Mouse (Mus musculus) stomach, embryonic 15.5 days (tissue): ENCODE results near the gene Tbc1d20. TPM values are rescaled to one million over a fixed set of nuclear protein-coding genes. Genes with fewer than 3 reads are reported as not detected.
A peak's percentile ranks its signal among the peaks of the same experiment; 100 is the strongest.
"Not testable (repeated sequence)": the region's sequence is repeated elsewhere in the genome, so short reads cannot be mapped to it uniquely, and the experiment has no call there.

Source experiments
- ATAC-seq: fragments of 200-750 bp; cut with Nextera tagmentation; 2 replicates; pipeline ENCODE4 v1.8.0; 2017; ENCODE audit warnings: low read depth, moderate number of reproducible peaks, moderate TSS enrichment; ENCODE audit not compliant: insufficient read depth, low FRiP score
- H3K27ac ChIP-seq: fragments of 300-500 bp; sonication (generic); 2 replicates; pipeline ENCODE4 v1.5.1; 2015; ENCODE audit warnings: mild to moderate bottlenecking, inconsistent platforms
- H3K27me3 ChIP-seq: fragments of 300-500 bp; sonication (generic); replicated peaks from 2 replicates; pipeline ENCODE4 v1.6.1; 2015; ENCODE audit warnings: inconsistent platforms
- H3K36me3 ChIP-seq: fragments of 300-500 bp; sonication (generic); 2 replicates; pipeline ENCODE4 v1.6.1; 2015; ENCODE audit warnings: inconsistent platforms
- H3K4me1 ChIP-seq: fragments of 300-500 bp; sonication (generic); 2 replicates; pipeline ENCODE4 v1.6.1; 2015; ENCODE audit warnings: inconsistent platforms
- H3K4me2 ChIP-seq: fragments of 300-500 bp; sonication (generic); 2 replicates; pipeline ENCODE4 v1.6.1; 2015; ENCODE audit warnings: mild to moderate bottlenecking, inconsistent platforms
- H3K4me3 ChIP-seq: fragments of 300-500 bp; sonication (generic); replicated peaks from 2 replicates; pipeline ENCODE4 v1.5.1; 2015; ENCODE audit warnings: inconsistent platforms
- H3K9ac ChIP-seq: fragments of 300-500 bp; sonication (generic); 2 replicates; pipeline ENCODE4 v1.6.1; 2015; ENCODE audit warnings: inconsistent platforms
- H3K9me3 ChIP-seq: fragments of 300-500 bp; sonication (generic); 2 replicates; pipeline ENCODE4 v1.6.1; 2016; ENCODE audit warnings: inconsistent platforms
- WGBS: fragments of 180-500 bp; shearing (Covaris S2); methylation state at CpG from one replicate; pipeline ENCODE4 v1.1.7; 2015; 5-methylcytosine and 5-hydroxymethylcytosine counted together
- polyA plus RNA-seq: library from polyadenylated mRNA; unstranded; fragments of >200 nt; fragmentation: Nextera tagmentation; extraction: Ambion mirVana; gene quantifications from 2 replicates; pipeline ENCODE4 v1.2.1, GENCODE M21; 2015

Tbc1d20 gene
- polyA plus RNA-seq, result 37.8 and 39.8 TPM in 2 replicates

DNA sequence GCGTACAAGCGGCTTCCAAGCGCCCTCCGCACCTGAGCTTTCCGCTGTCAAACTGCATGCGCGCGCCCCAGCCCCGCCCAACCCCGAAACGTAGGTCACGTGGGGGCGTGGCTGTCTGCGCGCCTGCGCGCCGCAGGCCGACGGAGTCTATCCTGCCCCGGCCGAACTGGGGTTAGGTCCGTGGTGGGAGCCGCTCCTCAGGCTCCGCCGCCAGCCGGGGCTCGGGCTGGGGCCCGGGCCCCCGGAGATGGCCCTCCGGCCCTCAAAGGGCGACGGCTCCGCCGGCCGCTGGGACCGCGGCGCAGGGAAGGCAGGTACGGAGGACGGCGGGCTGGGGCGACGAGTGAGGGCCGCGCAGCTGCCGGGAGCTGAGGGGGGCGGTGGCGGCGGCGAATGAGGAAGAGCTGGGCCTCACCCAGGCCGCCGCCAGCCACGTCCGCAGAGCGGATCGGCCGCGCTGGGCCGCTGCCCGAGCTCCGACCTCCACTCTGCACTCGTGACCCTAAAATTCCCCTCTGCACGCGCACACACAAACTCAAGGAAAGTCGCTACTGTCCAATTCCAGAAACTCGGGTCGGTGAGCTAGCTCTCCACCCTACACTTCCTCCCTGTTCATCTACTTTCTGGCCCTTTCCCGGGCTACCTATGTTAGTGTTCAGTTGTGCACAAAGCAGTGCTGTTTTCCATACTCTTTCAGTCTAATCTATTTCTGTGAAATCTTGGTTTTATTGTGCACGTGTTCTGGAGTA lies at the start of gene Tbc1d20:
TSS of gene Tbc1d20 (plus strand) at position 102 of the 749 bp plus-strand sequence.
- peak within 1 kb of the TSS; percentile 89 for H3K27ac ChIP-seq
- peak; percentile 98 for ATAC-seq
- H3K36me3 ChIP-seq, result no peaks in the 10 kb centered on the region
- H3K27me3 ChIP-seq, result no peaks in the 10 kb centered on the region
- H3K4me1 ChIP-seq, result 0 out of 2 replicates have a peak, but pooled peaks cover 13% of the 10 kb centered on the region
- H3K4me3 ChIP-seq, result peak within 1 kb of the TSS; percentile 91
- peak within 1 kb of the TSS; percentile 74 for H3K4me2 ChIP-seq
- H3K9me3 ChIP-seq, result no peaks in the 10 kb centered on the region
- WGBS, result under 1% methylated on average over 61 of the region's 70 CpGs
- peak within 1 kb of the TSS; percentile 97 for H3K9ac ChIP-seq

DNA sequence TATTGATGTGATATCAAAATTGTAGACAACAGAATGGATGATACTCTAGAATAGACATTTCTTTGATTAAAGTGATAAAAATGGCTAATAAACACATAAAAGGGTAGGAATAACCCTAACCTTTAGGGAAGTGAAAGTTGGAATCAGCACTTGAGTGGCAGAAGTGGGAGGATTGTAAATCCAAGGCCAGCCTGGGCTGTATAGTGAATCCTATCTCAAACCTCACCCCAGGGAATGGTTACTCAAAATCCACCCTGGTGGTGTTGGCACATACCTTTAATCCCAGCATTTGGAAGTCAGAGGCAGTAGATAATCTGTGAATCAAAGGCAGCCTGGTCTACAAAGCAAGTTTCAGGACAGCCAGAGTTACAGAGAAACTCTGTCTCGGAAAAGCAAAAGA lies 46.4 kb upstream of the Tbc1d20 start:
- Histone ChIP-seq H3K36me3 (peaks cover 12% of the 10 kb centered on the region; the same call in 1 of the 2 replicates), H3K27ac (no peak overlapping the region), H3K4me3 (no peak overlapping the region), H3K9ac (no peak overlapping the region), H3K9me3 (no peaks in the 10 kb centered on the region), H3K4me1 (peaks cover 6% of the 10 kb centered on the region; the same call in 1 of the 2 replicates), H3K4me2 (no peak overlapping the region), H3K27me3 (no peaks in the 10 kb centered on the region)
- 77% methylated on average over 1 of the region's 1 CpGs for WGBS
- no peak for ATAC-seq

GRCm38 (mm10) chr2:152250511-152250910 lies 43.1 kb upstream of the Tbc1d20 start:
- no peak overlapping the region for H3K9ac ChIP-seq

DNA sequence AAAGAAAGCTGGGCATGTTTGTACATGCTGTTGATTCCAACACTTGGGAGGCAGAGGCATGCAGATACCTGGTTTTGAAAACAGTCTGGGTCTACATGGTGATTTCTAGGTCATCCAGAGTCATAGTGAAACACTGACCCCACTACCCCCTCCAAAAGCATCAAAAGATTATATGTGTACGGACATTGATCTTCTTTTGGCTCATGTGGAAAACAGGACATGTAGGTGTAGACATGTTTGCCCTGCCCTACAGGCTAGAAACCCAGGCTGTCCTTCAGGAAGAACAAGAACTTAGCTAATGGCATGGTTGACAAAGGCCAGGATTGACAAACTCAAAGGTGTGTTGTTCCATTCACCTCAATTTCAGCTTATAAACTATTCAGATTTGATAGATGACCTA lies 33.9 kb upstream of the Tbc1d20 start:
- no peak overlapping the region for H3K27ac ChIP-seq
- ATAC-seq, result no peak
- H3K4me3 ChIP-seq, result no peak overlapping the region
- no peak overlapping the region for H3K9ac ChIP-seq
- no peaks in the 10 kb centered on the region for H3K9me3 ChIP-seq
- no peaks in the 10 kb centered on the region for H3K4me1 ChIP-seq
- H3K4me2 ChIP-seq, result no peak overlapping the region
- peaks cover 41% of the 10 kb centered on the region for H3K36me3 ChIP-seq
- no peaks in the 10 kb centered on the region for H3K27me3 ChIP-seq
- 84% methylated on average over 1 of the region's 1 CpGs for WGBS

More at GRCm38 (mm10) chr2:152250511-152250910, 43.1 kb upstream of the Tbc1d20 start:
- WGBS, result 43% methylated on average over 4 of the region's 4 CpGs
- Histone ChIP-seq H3K4me3 (no peak overlapping the region), H3K9me3 (no peaks in the 10 kb centered on the region), H3K36me3 (peaks cover 25% of the 10 kb centered on the region), H3K27me3 (no peaks in the 10 kb centered on the region), H3K27ac (no peak overlapping the region), H3K4me1 (no peaks in the 10 kb centered on the region), H3K4me2 (no peak overlapping the region)
- ATAC-seq, result no peak

GRCm38 (mm10) chr2:152273639-152274038 lies 20.0 kb upstream of the Tbc1d20 start:
- no peak for ATAC-seq
- Histone ChIP-seq H3K4me2 (no peak overlapping the region), H3K27ac (no peak overlapping the region), H3K9me3 (no peaks in the 10 kb centered on the region), H3K9ac (no peak overlapping the region), H3K36me3 (peaks cover 18% of the 10 kb centered on the region), H3K4me1 (no peaks in the 10 kb centered on the region), H3K27me3 (no peaks in the 10 kb centered on the region), H3K4me3 (no peak overlapping the region)
- 78% methylated on average over 2 of the region's 2 CpGs for WGBS

DNA sequence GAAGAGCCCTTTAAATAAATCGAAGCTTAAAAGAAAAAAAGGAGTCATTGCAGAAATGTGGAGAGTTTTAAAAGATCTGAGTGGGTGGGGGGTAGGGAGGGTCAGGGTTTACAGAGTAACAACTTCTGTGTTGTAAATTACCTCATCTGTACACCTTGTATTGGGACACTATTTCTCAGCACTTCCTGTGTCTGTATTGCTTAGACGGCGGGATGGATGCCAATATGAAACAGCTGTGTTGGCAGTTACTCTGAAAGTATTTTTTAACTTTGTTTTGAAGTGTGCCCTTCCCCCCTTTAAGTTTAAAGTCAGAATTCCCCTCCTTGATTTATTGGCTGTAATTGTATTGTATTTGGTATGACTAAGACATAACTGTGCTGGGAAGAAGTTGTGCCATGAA lies 12.2 kb upstream of the Tbc1d20 start:
- Histone ChIP-seq H3K9ac (no peak overlapping the region), H3K9me3 (no peaks in the 10 kb centered on the region), H3K4me2 (no peak overlapping the region), H3K27me3 (no peaks in the 10 kb centered on the region), H3K36me3 (peaks cover 36% of the 10 kb centered on the region), H3K4me1 (no peaks in the 10 kb centered on the region), H3K4me3 (no peak overlapping the region), H3K27ac (no peak overlapping the region)
- WGBS, result 74% methylated on average over 3 of the region's 3 CpGs
- ATAC-seq, result no peak

GRCm38 (mm10) chr2:152287560-152287959 lies 6.1 kb upstream of the Tbc1d20 start:
- no peak overlapping the region for H3K4me3 ChIP-seq
- H3K27me3 ChIP-seq, result no peaks in the 10 kb centered on the region
- 89% methylated on average over 5 of the region's 5 CpGs for WGBS
- no peak overlapping the region for H3K9ac ChIP-seq
- H3K36me3 ChIP-seq, result peaks cover 22% of the 10 kb centered on the region
- no peak overlapping the region for H3K27ac ChIP-seq
- no peak for ATAC-seq
- H3K4me2 ChIP-seq, result no peak overlapping the region
- H3K4me1 ChIP-seq, result no peaks in the 10 kb centered on the region
- H3K9me3 ChIP-seq, result no peaks in the 10 kb centered on the region

GRCm38 (mm10) chr2:152288046-152288445 lies 5.6 kb upstream of the Tbc1d20 start:
- H3K9me3 ChIP-seq, result no peaks in the 10 kb centered on the region
- no peak overlapping the region for H3K27ac ChIP-seq
- H3K27me3 ChIP-seq, result no peaks in the 10 kb centered on the region
- H3K4me1 ChIP-seq, result 0 out of 2 replicates have a peak, but pooled peaks cover under 1% of the 10 kb centered on the region
- ATAC-seq, result no peak
- no peak overlapping the region for H3K4me3 ChIP-seq
- H3K36me3 ChIP-seq, result peaks cover 18% of the 10 kb centered on the region
- 74% methylated on average over 8 of the region's 8 CpGs for WGBS
- no peak overlapping the region for H3K4me2 ChIP-seq
- H3K9ac ChIP-seq, result no peak overlapping the region

- WGBS, result 77% methylated on average over 2 of the region's 2 CpGs
- not testable (repeated sequence) for H3K9me3 ChIP-seq, H3K4me1 ChIP-seq, H3K4me3 ChIP-seq, H3K36me3 ChIP-seq, H3K27me3 ChIP-seq, H3K4me2 ChIP-seq, ATAC-seq, H3K27ac ChIP-seq, H3K9ac ChIP-seq
Observed at GRCm38 (mm10) chr2:152289623-152290022, 4.0 kb upstream of the Tbc1d20 start.

DNA sequence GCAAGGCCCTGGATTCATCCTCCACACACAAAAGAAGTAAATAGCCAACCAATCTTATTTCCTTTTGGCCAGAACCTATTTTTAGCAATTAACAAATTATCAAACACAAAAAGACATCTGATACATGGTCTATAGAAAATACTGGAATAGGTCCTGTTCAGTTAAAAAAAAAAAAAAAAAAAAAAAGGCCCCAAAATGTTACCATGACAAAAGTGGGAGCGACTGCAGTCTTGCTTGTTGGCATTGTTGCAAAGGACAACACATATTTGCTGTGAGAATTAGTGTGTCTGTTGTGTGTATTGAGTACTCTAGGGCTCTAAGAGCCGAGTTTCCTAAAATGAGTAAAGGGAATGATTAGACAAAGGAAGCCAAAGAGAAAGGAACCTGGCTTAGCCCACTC lies 1.2 kb upstream of the Tbc1d20 start:
- ATAC-seq, result no peak
- no peak overlapping the region for H3K27ac ChIP-seq
- H3K36me3 ChIP-seq, result no peaks in the 10 kb centered on the region
- H3K4me2 ChIP-seq, result no peak overlapping the region
- WGBS, result 67% methylated on average over 2 of the region's 2 CpGs
- no peak overlapping the region for H3K4me3 ChIP-seq
- no peaks in the 10 kb centered on the region for H3K9me3 ChIP-seq
- no peak overlapping the region for H3K9ac ChIP-seq
- 0 out of 2 replicates have a peak, but pooled peaks cover 13% of the 10 kb centered on the region for H3K4me1 ChIP-seq
- H3K27me3 ChIP-seq, result no peaks in the 10 kb centered on the region

GRCm38 (mm10) chr2:152293179-152293726 lies 375 bp upstream of the Tbc1d20 start:
- peak overlapping the region; percentile 91 for H3K4me3 ChIP-seq
- H3K9me3 ChIP-seq, result no peaks in the 10 kb centered on the region
- H3K4me2 ChIP-seq, result peak overlapping the region; percentile 74
- under 1% methylated on average over 15 of the region's 15 CpGs for WGBS
- H3K27ac ChIP-seq, result no peak overlapping the region
- 0 out of 2 replicates have a peak, but pooled peaks cover 13% of the 10 kb centered on the region for H3K4me1 ChIP-seq
- no peaks in the 10 kb centered on the region for H3K27me3 ChIP-seq
- ATAC-seq, result peak; percentile 20; the same call in 1 of the 2 replicates
- no peaks in the 10 kb centered on the region for H3K36me3 ChIP-seq
- H3K9ac ChIP-seq, result no peak overlapping the region; the same call in 1 of the 2 replicates

- H3K9ac ChIP-seq, result peak overlapping the region; percentile 97; the same call in 1 of the 2 replicates
- H3K4me2 ChIP-seq, result peak overlapping the region; percentile 74
- 0 out of 2 replicates have a peak, but pooled peaks cover 13% of the 10 kb centered on the region for H3K4me1 ChIP-seq
- no peaks in the 10 kb centered on the region for H3K9me3 ChIP-seq
- no peaks in the 10 kb centered on the region for H3K27me3 ChIP-seq
- H3K27ac ChIP-seq, result no peak overlapping the region
- WGBS, result 32% methylated on average over 5 of the region's 5 CpGs
- no peak for ATAC-seq
- H3K36me3 ChIP-seq, result no peaks in the 10 kb centered on the region
- H3K4me3 ChIP-seq, result peak overlapping the region; percentile 91
Observed at GRCm38 (mm10) chr2:152294541-152294940, 913 bp downstream of the Tbc1d20 start.
